Mouse (Mus musculus) leukemia stem cell, adult 10-12 weeks (primary cell): ENCODE measurements around the gene Usp46. TPM values are rescaled to one million over a fixed set of nuclear protein-coding genes. Genes with fewer than 3 reads are reported as not detected.

Experiments used
- polyA plus RNA-seq: library from polyadenylated mRNA; stranded (reverse); fragments of >175 nt; gene quantifications from 2 replicates; pipeline ENCODE4 v1.2.3, GENCODE M21; 2012; ENCODE audit warnings: low replicate concordance

The Usp46 gene
- polyA plus RNA-seq = 1.5 and 6.5 TPM in 2 replicates

DNA sequence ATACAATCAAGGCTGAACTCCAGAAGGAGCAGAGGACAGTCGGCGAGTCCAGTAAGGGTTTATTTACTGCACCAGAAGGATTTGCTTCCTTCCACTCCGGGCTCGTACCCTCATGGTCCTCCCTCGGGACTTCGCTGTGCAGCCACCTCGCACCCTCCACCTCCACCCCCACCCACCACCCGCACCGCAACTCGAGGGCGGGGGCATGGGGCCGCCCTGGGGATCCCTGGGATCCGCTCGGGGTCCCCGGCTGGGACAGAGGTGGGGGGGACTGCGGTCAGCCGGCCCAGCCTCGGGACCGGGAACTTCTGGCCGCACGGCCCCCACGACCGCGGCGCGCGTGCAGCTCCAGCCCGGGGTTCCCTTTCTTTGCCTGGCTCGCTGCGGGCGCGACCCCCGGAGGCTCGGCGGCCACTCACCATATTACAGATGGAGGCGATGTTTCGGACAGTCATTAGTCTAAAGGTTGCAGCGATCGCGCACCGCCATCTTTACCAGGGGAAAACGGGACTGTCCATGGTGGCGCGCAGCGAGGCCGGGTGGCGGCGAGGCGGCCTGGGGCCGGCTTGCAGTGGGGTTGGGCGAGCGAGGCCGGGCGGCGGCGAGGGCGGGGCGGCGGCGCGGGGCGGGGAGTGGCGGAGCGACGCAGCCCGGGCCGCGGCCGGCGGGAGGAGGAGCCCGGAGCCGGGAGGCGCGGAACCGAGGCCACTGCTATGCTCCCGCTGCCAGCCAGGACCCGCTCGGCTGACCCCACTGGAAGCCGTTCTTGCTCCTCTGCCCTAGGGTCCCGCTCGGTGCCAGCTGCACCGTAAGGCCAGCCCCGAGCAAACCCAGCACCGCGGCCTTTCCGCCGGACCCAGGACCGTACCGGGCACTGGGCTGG lies at the start of gene Usp46:
Usp46 (minus strand) TSS at position 601 of the 883 bp plus-strand sequence.

Other genes starting within 250 kb of the Usp46 start
- gene Rasl11b, start 126.9 kb upstream of the Usp46 start, polyA plus RNA-seq = 1.5 TPM in 1 of 2 replicates, not detected in the other